Mouse (Mus musculus): Measurements from ENCODE around the gene Gm19345. TPM values are rescaled to one million over a fixed set of nuclear protein-coding genes. Genes with fewer than 3 reads are reported as not detected.

Gene Gm19345
- total RNA-seq (2018; cell fraction: chromatin; rRNA removed), result 1 to 10 TPM in 1 of 26 experiments, under 1 TPM in 3, not detected in 22; 0.53 to 1.4 (median 0.89) TPM
- total RNA-seq (2018; cell fraction: cytosol; rRNA removed), result under 1 TPM in 2 of 26 experiments, not detected in 24; 0.11 to 0.14 TPM
- under 1 TPM in 5 of 26 experiments, not detected in 21; 0.54 to 0.77 (median 0.65) TPM for total RNA-seq (2018; cell fraction: nucleus; rRNA removed)
- not detected in 3 replicates for polyA plus RNA-seq (2018)

DNA sequence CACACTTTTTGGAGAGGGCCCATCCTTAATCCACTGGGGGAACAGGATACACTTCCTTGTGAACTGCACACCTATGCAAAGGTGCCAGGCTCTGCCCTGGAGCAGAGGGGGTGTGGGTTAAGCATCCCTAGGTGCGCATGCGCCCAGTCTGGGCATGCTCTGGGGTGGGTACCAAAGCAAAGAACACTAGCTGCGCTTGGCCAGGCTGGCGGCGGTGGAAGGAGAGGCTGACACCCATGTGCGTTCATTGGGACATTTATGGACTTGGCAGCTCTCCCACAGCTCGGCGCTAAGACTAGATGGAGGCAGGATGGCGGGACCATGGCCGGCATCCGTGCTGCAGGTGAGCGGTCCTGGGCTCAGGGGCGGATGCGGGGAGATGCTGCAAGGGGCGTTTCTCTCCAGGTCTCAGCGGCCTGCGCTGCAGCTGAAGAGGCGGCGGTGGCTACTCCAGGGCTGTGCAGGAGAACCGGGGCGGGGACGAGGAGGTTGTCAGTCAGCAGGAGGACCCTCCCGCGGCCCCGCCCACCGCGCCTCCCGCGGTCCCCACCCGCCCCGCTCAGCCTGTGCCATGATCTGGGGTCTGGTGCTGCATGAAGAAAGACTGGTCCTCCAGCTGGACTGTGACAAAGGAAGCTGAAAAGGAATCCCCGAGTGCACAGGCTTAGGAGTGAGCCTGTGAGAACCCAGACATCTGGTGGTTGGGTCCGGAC is at the start of gene Gm19345:
Gene Gm19345 (plus strand): TSS at position 146 of the 713 bp plus-strand sequence.
- H3K4me3 ChIP-seq (ENCODE audit: inconsistent target), result no peak within 1 kb of the TSS

DNA sequence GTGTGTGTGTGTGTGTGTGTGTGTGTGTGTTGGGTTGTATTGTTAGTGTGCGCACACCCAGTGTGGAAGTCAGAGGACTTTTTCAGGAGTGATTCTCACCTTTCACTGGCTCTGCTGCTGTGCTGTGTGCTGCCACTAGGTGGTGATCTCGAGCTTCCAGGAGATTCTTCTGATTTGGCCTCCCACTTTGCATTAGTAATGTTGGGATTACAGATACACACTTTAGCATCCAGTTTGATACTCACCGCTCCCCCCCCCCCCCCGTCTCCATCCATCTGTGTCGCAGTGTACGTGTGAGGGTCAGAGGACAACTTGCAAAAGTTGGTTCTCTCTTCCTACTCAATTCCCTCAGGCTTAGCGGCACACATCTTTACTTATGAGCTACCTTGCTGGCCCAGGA is 48.8 kb upstream of the Gm19345 start:
- no peak overlapping the region for H3K4me3 ChIP-seq (ENCODE audit: inconsistent target)
- 0 out of 2 replicates have a peak, but pooled peaks cover 6% of the 10 kb centered on the region for H3K36me3 ChIP-seq (ENCODE audit: inconsistent target)
- no peaks in the 10 kb centered on the region for H3K79me2 ChIP-seq (ENCODE audit: inconsistent target)
- 24% methylated on average over 6 of the region's 7 CpGs for WGBS (ENCODE audit: missing documents)
- H3K27ac ChIP-seq, result no peak overlapping the region

More for the DNA sequence above, at the start of gene Gm19345:
- Histone ChIP-seq H3K36me3 (ENCODE audit: inconsistent target) (no peaks in the 10 kb centered on the region), H3K79me2 (ENCODE audit: inconsistent target) (no peaks in the 10 kb centered on the region), H3K27ac (no peak within 1 kb of the TSS)
- 10% methylated on average over 33 of the region's 33 CpGs for WGBS (ENCODE audit: missing documents)

DNA sequence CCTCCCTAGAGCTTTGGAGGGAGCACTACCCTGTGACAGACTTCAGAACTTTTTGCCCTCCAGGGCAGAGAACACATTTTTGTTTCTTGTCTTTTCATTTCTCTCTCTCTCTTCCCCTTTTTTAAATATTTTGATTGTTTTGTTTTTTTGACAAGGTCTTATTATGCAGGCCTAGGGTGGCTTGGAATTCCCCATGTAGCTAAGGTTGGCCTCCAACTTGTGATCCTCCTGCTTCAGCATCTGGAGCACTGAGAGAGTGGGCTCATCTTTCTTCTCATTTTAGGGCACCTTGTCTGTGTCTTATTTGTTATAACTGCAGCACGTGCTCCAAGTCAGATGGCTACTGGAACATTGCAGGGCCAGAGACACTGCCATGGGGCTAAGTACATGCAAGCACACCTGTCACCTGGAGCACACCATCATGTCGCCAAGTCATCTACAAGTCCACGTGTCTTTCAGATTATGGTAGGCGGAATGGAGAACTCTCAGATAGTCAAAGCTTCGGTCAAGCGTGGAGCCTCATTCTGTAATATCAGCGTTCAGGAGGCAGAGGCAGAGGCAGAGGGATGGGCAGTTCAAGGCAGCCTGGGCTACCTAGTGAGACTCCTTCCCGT is 45.3 kb upstream of the Gm19345 start:
- H3K27ac ChIP-seq, result no peak overlapping the region
- H3K79me2 ChIP-seq (ENCODE audit: inconsistent target), result no peaks in the 10 kb centered on the region
- WGBS (ENCODE audit: missing documents), result 96% methylated on average over 8 of the region's 8 CpGs
- H3K36me3 ChIP-seq (ENCODE audit: inconsistent target), result peaks cover 35% of the 10 kb centered on the region
- H3K4me3 ChIP-seq (ENCODE audit: inconsistent target), result no peak overlapping the region

DNA sequence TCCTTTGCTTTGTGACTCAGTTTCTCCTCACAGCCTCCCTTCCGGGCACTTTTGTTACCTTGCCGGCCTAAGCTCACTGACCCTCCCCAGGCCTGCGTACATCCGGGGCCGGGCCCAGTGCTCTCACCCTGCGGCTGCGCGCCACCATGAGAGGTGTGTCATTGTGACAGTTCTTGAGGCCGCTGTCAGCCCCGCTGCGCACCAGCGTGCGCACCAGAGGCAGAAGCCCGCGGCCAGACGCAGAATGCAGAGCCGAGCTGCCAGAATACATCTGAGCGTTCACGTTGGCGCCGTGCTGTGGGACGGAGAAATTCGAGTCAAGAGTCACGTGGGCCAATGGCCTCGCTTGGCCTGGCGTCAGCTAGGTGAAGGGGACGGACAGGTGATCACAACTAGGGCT is 42.4 kb upstream of the Gm19345 start:
- Histone ChIP-seq H3K36me3 (ENCODE audit: inconsistent target) (peaks cover 58% of the 10 kb centered on the region), H3K27ac (no peak overlapping the region), H3K4me3 (ENCODE audit: inconsistent target) (no peak overlapping the region), H3K79me2 (ENCODE audit: inconsistent target) (no peaks in the 10 kb centered on the region; the same call in 1 of the 2 replicates)
- WGBS (ENCODE audit: missing documents), result 96% methylated on average over 27 of the region's 27 CpGs

DNA sequence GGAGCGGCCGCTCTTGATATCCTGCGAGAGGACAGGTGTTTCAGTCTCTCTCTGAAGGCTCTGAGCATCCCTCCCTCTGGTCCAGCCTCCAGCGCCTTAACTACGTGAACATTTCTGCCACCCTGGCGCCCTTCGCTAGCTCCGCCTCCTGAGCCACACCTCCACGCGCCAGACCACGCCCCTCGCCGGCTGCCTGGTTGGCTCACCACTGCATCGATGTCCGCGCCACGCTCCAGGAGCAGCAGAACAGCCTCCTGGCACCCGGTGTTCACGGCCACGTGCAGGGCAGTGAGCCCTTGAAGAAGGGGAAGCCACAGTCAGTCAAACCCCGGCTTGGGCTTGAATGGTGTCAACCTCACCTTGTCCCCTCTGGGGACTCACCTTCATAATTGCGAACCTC is 40.7 kb upstream of the Gm19345 start:
- peaks cover 17% of the 10 kb centered on the region; the same call in 1 of the 2 replicates for H3K79me2 ChIP-seq (ENCODE audit: inconsistent target)
- 85% methylated on average over 18 of the region's 22 CpGs for WGBS (ENCODE audit: missing documents)
- peaks cover 61% of the 10 kb centered on the region for H3K36me3 ChIP-seq (ENCODE audit: inconsistent target)
- no peak overlapping the region for H3K27ac ChIP-seq
- no peak overlapping the region for H3K4me3 ChIP-seq (ENCODE audit: inconsistent target)

DNA sequence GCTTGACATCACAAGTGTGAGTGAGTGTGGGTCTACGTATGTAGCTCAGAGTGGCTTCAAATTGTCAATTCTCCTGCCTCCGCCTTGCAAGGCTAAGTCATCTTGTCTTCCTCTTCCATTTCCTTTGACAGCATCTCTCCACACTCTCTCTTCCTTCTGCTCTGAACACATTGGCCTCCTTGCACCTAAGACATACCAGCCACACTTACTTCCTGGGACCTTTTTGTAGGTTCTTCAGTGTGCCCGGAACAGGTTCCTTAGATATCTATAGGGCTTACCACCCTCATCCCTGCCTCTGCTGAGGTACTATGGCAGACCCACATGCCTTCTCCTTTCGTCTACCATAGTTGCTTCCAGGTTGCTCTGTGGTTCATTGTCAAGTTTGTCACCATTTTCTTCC is 38.6 kb upstream of the Gm19345 start:
- 86% methylated on average over 4 of the region's 4 CpGs for WGBS (ENCODE audit: missing documents)
- Histone ChIP-seq H3K36me3 (ENCODE audit: inconsistent target) (peaks cover 54% of the 10 kb centered on the region), H3K27ac (no peak overlapping the region), H3K79me2 (ENCODE audit: inconsistent target) (peaks cover 17% of the 10 kb centered on the region; the same call in 1 of the 2 replicates), H3K4me3 (ENCODE audit: inconsistent target) (no peak overlapping the region)

DNA sequence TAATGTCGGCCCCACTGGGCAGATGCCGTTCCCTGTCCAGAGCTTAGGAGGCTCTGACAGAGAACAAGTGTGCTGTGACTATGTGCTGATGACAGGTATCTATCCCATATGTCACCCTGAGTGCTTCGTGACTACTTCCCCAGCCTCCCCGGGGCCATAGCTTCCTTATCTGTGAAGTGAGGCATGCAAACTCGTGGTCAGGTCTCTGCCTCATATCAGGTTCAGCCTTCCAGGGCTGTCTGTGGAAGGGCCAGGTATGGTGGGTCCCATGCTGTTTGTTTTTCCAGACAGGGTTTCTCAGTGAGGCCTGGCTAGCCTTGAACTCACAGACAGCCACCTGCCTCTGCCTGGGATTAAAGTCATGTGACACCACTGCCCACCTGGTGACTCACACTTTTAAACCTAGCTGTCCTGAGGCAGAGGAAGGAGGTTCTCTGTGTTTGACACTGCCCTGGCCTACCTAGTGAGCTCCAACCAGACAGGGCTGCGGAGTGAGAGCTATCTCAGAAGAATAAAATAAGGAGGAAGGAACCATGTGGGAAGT is 38.2 kb upstream of the Gm19345 start:
- WGBS (ENCODE audit: missing documents), result 64% methylated on average over 6 of the region's 6 CpGs
- Histone ChIP-seq H3K4me3 (ENCODE audit: inconsistent target) (no peak overlapping the region), H3K79me2 (ENCODE audit: inconsistent target) (peaks cover 22% of the 10 kb centered on the region; the same call in 1 of the 2 replicates), H3K27ac (no peak overlapping the region), H3K36me3 (ENCODE audit: inconsistent target) (peaks cover 49% of the 10 kb centered on the region)

DNA sequence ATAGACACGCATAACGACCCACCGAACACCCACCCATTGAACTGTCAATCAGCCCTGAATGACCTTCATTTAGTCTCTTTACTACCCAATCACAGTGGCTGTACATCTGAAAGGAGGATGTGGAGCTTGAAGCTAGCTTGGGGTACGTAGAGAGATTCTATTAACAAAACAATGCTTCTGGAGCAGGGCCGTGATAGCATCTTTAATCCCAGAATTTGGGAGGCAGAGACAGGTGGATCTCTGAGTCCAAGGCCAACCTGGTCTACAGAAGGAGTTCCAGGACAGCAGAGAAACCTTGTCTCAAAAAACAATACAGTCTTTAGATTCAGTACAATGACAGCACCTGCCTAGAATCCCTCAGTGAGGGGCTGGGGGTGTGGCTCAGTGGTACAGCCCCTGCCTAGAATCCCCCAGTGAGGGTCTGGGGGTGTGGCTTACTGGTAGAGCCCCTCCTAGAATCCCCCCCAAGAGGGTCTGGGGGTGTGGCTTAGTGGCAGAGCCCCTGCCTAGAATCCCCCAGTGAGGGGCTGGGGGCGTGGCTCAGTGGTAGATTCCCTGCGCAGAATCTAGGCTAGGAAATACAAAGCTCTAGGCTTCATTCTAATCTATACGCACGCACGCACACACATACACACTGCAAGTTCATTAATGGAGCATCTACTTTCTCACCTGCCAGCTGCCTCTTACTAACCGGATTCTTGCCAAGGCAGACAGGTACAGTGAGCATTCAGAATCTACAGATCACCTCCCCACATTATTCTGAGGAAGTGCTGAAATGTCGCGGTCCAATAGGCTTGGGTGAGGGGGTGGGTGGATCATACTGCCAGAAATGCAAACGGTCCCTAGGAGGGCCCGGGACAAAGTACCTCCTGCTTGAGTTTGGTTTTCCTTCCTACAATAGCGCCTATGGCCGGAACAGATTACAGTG is 36.2 kb upstream of the Gm19345 start:
- 41% methylated on average over 17 of the region's 17 CpGs for WGBS (ENCODE audit: missing documents)
- peaks cover 39% of the 10 kb centered on the region; the same call in 1 of the 2 replicates for H3K79me2 ChIP-seq (ENCODE audit: inconsistent target)
- peaks cover 46% of the 10 kb centered on the region for H3K36me3 ChIP-seq (ENCODE audit: inconsistent target)
- H3K4me3 ChIP-seq (ENCODE audit: inconsistent target), result peak overlapping the region; percentile 59
- H3K27ac ChIP-seq, result peak overlapping the region; percentile 52

- H3K79me2 ChIP-seq (ENCODE audit: inconsistent target), result peaks cover 45% of the 10 kb centered on the region; the same call in 1 of the 2 replicates
- 1% methylated on average over 28 of the region's 28 CpGs for WGBS (ENCODE audit: missing documents)
- peaks cover 41% of the 10 kb centered on the region for H3K36me3 ChIP-seq (ENCODE audit: inconsistent target)
- H3K4me3 ChIP-seq (ENCODE audit: inconsistent target), result peak overlapping the region; percentile 59
- peak overlapping the region; percentile 89 for H3K27ac ChIP-seq
Observed at GRCm38 (mm10) chr7:19816224-19816771, 35.5 kb upstream of the Gm19345 start.

DNA sequence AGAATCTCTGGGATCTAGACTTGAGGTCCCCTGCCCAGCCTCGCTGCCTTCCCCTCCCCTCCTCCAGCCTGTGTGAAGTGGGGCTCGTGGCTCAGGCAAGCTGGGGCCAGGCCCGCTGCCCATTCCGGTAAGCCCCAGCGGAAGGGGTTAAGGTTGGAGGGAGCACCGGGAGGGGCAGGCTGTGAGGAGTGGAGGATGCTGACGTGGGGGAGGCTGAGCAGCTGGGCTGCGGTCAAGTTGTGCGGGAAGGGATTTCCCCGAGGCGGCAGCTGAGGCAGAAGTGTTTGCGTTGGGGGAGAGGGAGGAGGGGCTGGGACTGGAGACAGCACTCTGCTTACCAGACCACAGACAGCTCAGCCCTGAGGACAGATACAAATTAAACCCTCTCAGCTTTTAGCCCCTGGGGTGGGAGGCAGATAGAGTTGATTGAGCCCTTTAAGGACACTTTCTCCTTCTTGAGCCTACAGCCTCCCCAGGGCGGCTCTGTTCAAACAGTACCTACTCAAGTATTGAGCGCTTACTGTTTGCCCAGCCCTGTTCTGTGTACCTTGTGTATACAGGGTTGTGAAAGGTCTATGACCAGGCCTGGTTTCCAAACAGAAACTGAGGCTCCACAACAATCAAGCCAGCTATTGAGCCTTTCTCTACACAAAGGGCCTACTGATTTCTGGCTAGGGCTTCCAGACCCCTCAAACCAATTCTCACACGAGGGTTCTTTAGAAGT is 34.3 kb upstream of the Gm19345 start:
- H3K79me2 ChIP-seq (ENCODE audit: inconsistent target), result peaks cover 55% of the 10 kb centered on the region; the same call in 1 of the 2 replicates
- peaks cover 28% of the 10 kb centered on the region for H3K36me3 ChIP-seq (ENCODE audit: inconsistent target)
- WGBS (ENCODE audit: missing documents), result 14% methylated on average over 14 of the region's 15 CpGs
- peak overlapping the region; percentile 89 for H3K27ac ChIP-seq
- peak overlapping the region; percentile 59 for H3K4me3 ChIP-seq (ENCODE audit: inconsistent target)

DNA sequence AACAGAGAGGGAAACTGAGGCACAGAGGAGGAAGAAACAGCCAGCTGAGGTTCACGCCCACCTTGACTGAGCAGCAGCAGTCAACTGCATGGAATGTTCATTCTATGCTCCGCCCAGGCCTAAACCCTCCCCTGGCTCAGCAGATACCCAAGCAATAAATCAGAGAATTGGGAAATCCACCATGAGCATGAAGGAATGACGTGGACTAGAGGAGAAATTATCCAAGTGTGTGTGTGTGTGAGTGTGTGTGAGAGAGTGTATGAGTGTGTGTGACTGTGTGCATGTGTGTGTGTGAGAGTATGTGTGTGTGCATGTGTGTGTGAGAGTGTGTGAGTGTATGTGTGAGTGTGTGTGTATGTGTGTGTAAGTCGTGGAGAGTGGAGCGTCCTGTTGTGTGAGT is 33.4 kb upstream of the Gm19345 start:
- H3K36me3 ChIP-seq (ENCODE audit: inconsistent target), result peaks cover 20% of the 10 kb centered on the region; the same call in 1 of the 2 replicates
- H3K27ac ChIP-seq, result 0 out of 2 replicates have a peak overlapping the region, but pooled peaks have one; percentile 89
- 79% methylated on average over 4 of the region's 5 CpGs for WGBS (ENCODE audit: missing documents)
- H3K79me2 ChIP-seq (ENCODE audit: inconsistent target), result peaks cover 55% of the 10 kb centered on the region; the same call in 1 of the 2 replicates
- no peak overlapping the region for H3K4me3 ChIP-seq (ENCODE audit: inconsistent target)

GRCm38 (mm10) chr7:19818875-19819274 is 32.9 kb upstream of the Gm19345 start:
- WGBS (ENCODE audit: missing documents), result 94% methylated on average over 7 of the region's 7 CpGs
- Histone ChIP-seq H3K4me3 (ENCODE audit: inconsistent target) (no peak overlapping the region), H3K27ac (no peak overlapping the region), H3K79me2 (ENCODE audit: inconsistent target) (peaks cover 55% of the 10 kb centered on the region; the same call in 1 of the 2 replicates), H3K36me3 (ENCODE audit: inconsistent target) (peaks cover 20% of the 10 kb centered on the region; the same call in 1 of the 2 replicates)

All from macrophage (primary cell).